19 mouse cellular contexts compared by ENCODE assay signal in the genomic region with DNA sequence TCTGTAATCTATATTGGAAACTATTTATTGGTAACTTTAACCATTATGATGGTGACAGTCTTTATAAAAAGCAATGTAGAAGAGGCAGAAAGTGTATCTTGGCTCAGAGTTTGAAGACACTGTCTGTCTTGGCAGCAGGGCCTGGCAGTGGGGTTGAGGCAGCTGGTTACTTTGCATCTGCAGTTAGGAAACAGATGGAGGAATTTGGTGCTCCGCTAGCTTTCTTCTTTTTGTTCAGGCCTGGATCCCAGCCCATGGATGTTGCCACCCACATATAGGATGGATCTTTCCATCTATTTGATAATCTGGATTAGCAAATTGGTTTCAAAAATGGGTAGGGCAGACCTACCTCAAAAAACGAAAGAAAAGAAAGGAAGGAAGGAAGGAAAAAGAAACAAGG. TPM values are rescaled to one million over a fixed set of nuclear protein-coding genes. Genes with fewer than 3 reads are reported as not detected.
DNase-seq lines count a peak whose midpoint lies in the region; ATAC-seq and TF ChIP-seq lines count a peak whose summit lies in the region.
"Had no signal": no experiment of that assay in that cellular context is flagged by ENCODE, and none has a peak within 500 bp of the region (broad histone marks: within the 10 kb centered on the region; RNA-seq: fewer than 3 reads in every experiment).

No protein-coding gene starts in this region.

- no peak for DNase-seq in forebrain, embryonic 10.5 days (ENCODE audit: extremely low spot score, low spot score)
- peak; percentile 79 for DNase-seq in forebrain, postnatal 0 days
- peak; percentile 51 to 53 for DNase-seq in layer of hippocampus, postnatal 36 days
- DNase-seq in right cerebral cortex, postnatal 10 days (ENCODE audit: low spot score in 2 of 2): peak; percentile 61 to 64
- no peak for DNase-seq in kidney, postnatal 25 days
- DNase-seq in kidney, postnatal 4 days: no peak
- no peak for DNase-seq in adrenal gland, postnatal 25 days
- DNase-seq: cerebellum, postnatal 14 days; kidney, postnatal 14 days; lung, embryonic 14.5 days; thymus, postnatal 36 days had no signal

- H3K27ac ChIP-seq in forebrain, embryonic 15.5 days (replicated peaks): peak overlapping the region; percentile 48; the same call in 1 of the 2 replicates
- no peak overlapping the region for H3K27ac ChIP-seq in forebrain, embryonic 10.5 days
- 0 out of 2 replicates have a peak overlapping the region, but pooled peaks have one; percentile 2 for H3K27ac ChIP-seq in forebrain, postnatal 0 days (ENCODE audit: low read depth, low read length)
- H3K27ac ChIP-seq: embryonic facial prominence, embryonic 10.5 days; heart, embryonic 15.5 days; hindbrain, embryonic 12.5 days; limb, embryonic 15.5 days had no signal

- no peaks in the 10 kb centered on the region for H3K9me3 ChIP-seq in forebrain, embryonic 15.5 days
- H3K9me3 ChIP-seq in forebrain, embryonic 10.5 days: no peaks in the 10 kb centered on the region
- no peaks in the 10 kb centered on the region for H3K9me3 ChIP-seq in forebrain, postnatal 0 days (ENCODE audit: low read length)
- H3K9me3 ChIP-seq: embryonic facial prominence, embryonic 10.5 days; heart, embryonic 15.5 days; hindbrain, embryonic 12.5 days; limb, embryonic 15.5 days had no signal

- H3K4me3 ChIP-seq in forebrain, embryonic 15.5 days: no peak overlapping the region
- H3K4me3 ChIP-seq in forebrain, embryonic 10.5 days: no peak overlapping the region
- no peak overlapping the region for H3K4me3 ChIP-seq in forebrain, postnatal 0 days (ENCODE audit: low read depth, low read length)
- H3K4me3 ChIP-seq: embryonic facial prominence, embryonic 10.5 days; heart, embryonic 15.5 days; hindbrain, embryonic 12.5 days; limb, embryonic 15.5 days had no signal

- TF ChIP-seq CTCF in forebrain, postnatal 0 days (IDR thresholded peaks at IDR 0.05; ENCODE audit: low read depth): no peak

- no peak overlapping the region for H3K9ac ChIP-seq in forebrain, embryonic 15.5 days (replicated peaks)
- H3K9ac ChIP-seq in forebrain, postnatal 0 days: no peak overlapping the region
- H3K9ac ChIP-seq: heart, embryonic 15.5 days; hindbrain, embryonic 12.5 days; limb, embryonic 15.5 days; lung, embryonic 14.5 days had no signal

- H3K27me3 ChIP-seq in forebrain, embryonic 15.5 days: no peaks in the 10 kb centered on the region
- H3K27me3 ChIP-seq in forebrain, embryonic 10.5 days (ENCODE audit: poor library complexity, severe bottlenecking): no peaks in the 10 kb centered on the region
- H3K27me3 ChIP-seq in forebrain, postnatal 0 days (ENCODE audit: insufficient read depth, low read length): no peaks in the 10 kb centered on the region
- H3K27me3 ChIP-seq: heart, embryonic 15.5 days; hindbrain, embryonic 12.5 days; limb, embryonic 15.5 days had no signal

- ATAC-seq in forebrain, embryonic 15.5 days (replicated peaks): peak; percentile 51; the same call in 1 of the 2 replicates
- peak; percentile 76 for ATAC-seq in forebrain, postnatal 0 days
- ATAC-seq: intestine, postnatal 0 days had no signal

- H3K4me2 ChIP-seq in forebrain, embryonic 15.5 days (replicated peaks): no peak overlapping the region
- no peak overlapping the region for H3K4me2 ChIP-seq in forebrain, postnatal 0 days (ENCODE audit: low read depth)
- H3K4me2 ChIP-seq: heart, embryonic 15.5 days; hindbrain, embryonic 12.5 days; limb, embryonic 15.5 days; lung, embryonic 14.5 days had no signal

- peaks cover 78% of the 10 kb centered on the region for H3K36me3 ChIP-seq in forebrain, embryonic 15.5 days
- peaks cover 99% of the 10 kb centered on the region for H3K36me3 ChIP-seq in forebrain, embryonic 10.5 days (replicated peaks)
- H3K36me3 ChIP-seq in forebrain, postnatal 0 days (ENCODE audit: insufficient read depth): peaks cover 74% of the 10 kb centered on the region

- no peaks in the 10 kb centered on the region for H3K4me1 ChIP-seq in forebrain, embryonic 15.5 days
- no peaks in the 10 kb centered on the region for H3K4me1 ChIP-seq in forebrain, embryonic 10.5 days
- H3K4me1 ChIP-seq in forebrain, postnatal 0 days (ENCODE audit: insufficient read depth): no peaks in the 10 kb centered on the region
- H3K4me1 ChIP-seq: embryonic facial prominence, embryonic 10.5 days; heart, embryonic 15.5 days; hindbrain, embryonic 12.5 days; limb, embryonic 15.5 days had no signal

- 68% methylated on average over 2 of the region's 2 CpGs for WGBS in forebrain, embryonic 15.5 days
- 87% methylated on average over 2 of the region's 2 CpGs for WGBS in forebrain, embryonic 10.5 days
- WGBS in forebrain, postnatal 0 days: 61% methylated on average over 2 of the region's 2 CpGs

RNA-seq across cellular contexts. Expression of a gene that starts 12.9 kb away (rescaled TPM):
- polyA plus RNA-seq in forebrain, embryonic 15.5 days (2015; fragmentation: Nextera tagmentation; extraction: Ambion mirVana): 217 and 226 TPM in 2 replicates
- 177 and 180 TPM in 2 replicates for polyA plus RNA-seq in forebrain, embryonic 10.5 days (2016; fragmentation: Nextera tagmentation; extraction: Ambion mirVana)
- total RNA-seq in forebrain, postnatal 0 days (2014; rRNA removed): 192 and 198 TPM in 2 replicates
- polyA plus RNA-seq in forebrain, postnatal 0 days (2015; fragmentation: Nextera tagmentation; extraction: Ambion mirVana): 239 and 241 TPM in 2 replicates
- 100 to 1,000 TPM; 224 to 229 TPM for total RNA-seq in layer of hippocampus, postnatal 36 days (2021)
- 319 and 341 TPM in 2 replicates for total RNA-seq in adrenal gland, postnatal 25 days (2021)

RNA-seq across cellular contexts. Expression of a gene that starts 22.3 kb away (rescaled TPM):
- polyA plus RNA-seq in forebrain, embryonic 15.5 days (2015; fragmentation: Nextera tagmentation; extraction: Ambion mirVana): 0.27 and 0.34 TPM in 2 replicates
- polyA plus RNA-seq in forebrain, embryonic 10.5 days (2016; fragmentation: Nextera tagmentation; extraction: Ambion mirVana): 0.21 and 0.38 TPM in 2 replicates
- 0.24 TPM in 1 of 2 replicates, not detected in the other for total RNA-seq in forebrain, postnatal 0 days (2014; rRNA removed)
- 0.22 and 0.25 TPM in 2 replicates for polyA plus RNA-seq in forebrain, postnatal 0 days (2015; fragmentation: Nextera tagmentation; extraction: Ambion mirVana)
- total RNA-seq in layer of hippocampus, postnatal 36 days (2021): not detected
- not detected in 2 replicates for total RNA-seq in adrenal gland, postnatal 25 days (2021)
- total RNA-seq: megakaryocyte, adult 5-6 weeks had no signal
- polyA plus RNA-seq: small intestine, adult 2 months had no signal

RNA-seq across cellular contexts. Expression of a gene that starts 29.6 kb away (rescaled TPM):
- 14.0 and 15.6 TPM in 2 replicates for polyA plus RNA-seq in forebrain, embryonic 15.5 days (2015; fragmentation: Nextera tagmentation; extraction: Ambion mirVana)
- polyA plus RNA-seq in forebrain, embryonic 10.5 days (2016; fragmentation: Nextera tagmentation; extraction: Ambion mirVana): 11.3 and 11.4 TPM in 2 replicates
- total RNA-seq in forebrain, postnatal 0 days (2014; rRNA removed): 29.5 and 35.0 TPM in 2 replicates
- polyA plus RNA-seq in forebrain, postnatal 0 days (2015; fragmentation: Nextera tagmentation; extraction: Ambion mirVana): 9.4 and 11.8 TPM in 2 replicates
- total RNA-seq in layer of hippocampus, postnatal 36 days (2021): 10 to 100 TPM; 81.3 to 83.1 TPM
- 40.1 and 40.4 TPM in 2 replicates for total RNA-seq in adrenal gland, postnatal 25 days (2021)

Comparison
In these comparisons a context has a peak if more than half of its experiments do, and no peak if none do; other contexts are left out.
1. DNase-seq: peak in forebrain, postnatal 0 days (single experiment), layer of hippocampus, postnatal 36 days (2 of 2) and right cerebral cortex, postnatal 10 days (2 of 2); none in forebrain, embryonic 10.5 days (single experiment), kidney, postnatal 25 days (0 of 2), kidney, postnatal 4 days (0 of 2) and adrenal gland, postnatal 25 days (single experiment).